Mouse (Mus musculus) lung, adult 2 months (tissue): ENCODE data around the gene Gm37240.

Experiments
- CTCF ChIP-seq: fragments of 200-500 bp; IDR thresholded peaks from 2 replicates; pipeline ENCODE4 v1.5.1; 2011; ENCODE audit warnings: mild to moderate bottlenecking, low read length, control low read depth; ENCODE audit not compliant: insufficient read depth
- POLR2A ChIP-seq: fragments of 200-500 bp; IDR thresholded peaks from 2 replicates; pipeline ENCODE4 v1.6.1; 2011; ENCODE audit warnings: low read depth, mild to moderate bottlenecking, control low read depth, low read length, borderline replicate concordance; ENCODE audit errors: extremely low read depth

GRCm38 (mm10) chr3:85679312-85679933, 207.9 kb downstream of the Gm37240 start:
- TF ChIP-seq CTCF (no peak), POLR2A (no peak)
